Mouse (Mus musculus): ENCODE data around the gene Pde4dip.
A peak's percentile ranks its signal among the peaks of the same experiment; 100 is the strongest.

Pde4dip gene

GRCm38 (mm10) chr3:97888168-97888901 is at the start of gene Pde4dip:
Gene Pde4dip, minus strand, starts transcription at chr3:97888707.
- peak; percentile 91 for DNase-seq

GRCm38 (mm10) chr3:97937945-97938266 is 49.4 kb upstream of the Pde4dip start:
- no peak for DNase-seq

- no peak for DNase-seq
Observed at GRCm38 (mm10) chr3:97937068-97937944, 48.8 kb upstream of the Pde4dip start.

- no peak for DNase-seq
Observed at GRCm38 (mm10) chr3:97934331-97935300, 46.1 kb upstream of the Pde4dip start.

GRCm38 (mm10) chr3:97933811-97934210 is 45.3 kb upstream of the Pde4dip start:
- no peak for DNase-seq

- no peak for DNase-seq
Observed at GRCm38 (mm10) chr3:97933251-97933650, 44.7 kb upstream of the Pde4dip start.

- no peak for DNase-seq
Observed at GRCm38 (mm10) chr3:97932771-97933170, 44.3 kb upstream of the Pde4dip start.

GRCm38 (mm10) chr3:97932131-97932530 is 43.6 kb upstream of the Pde4dip start:
- DNase-seq, result no peak

GRCm38 (mm10) chr3:97931310-97931885 is 42.9 kb upstream of the Pde4dip start:
- no peak for DNase-seq

GRCm38 (mm10) chr3:97930787-97931158 is 42.3 kb upstream of the Pde4dip start:
- no peak for DNase-seq

- DNase-seq, result no peak
Observed at GRCm38 (mm10) chr3:97930141-97930786, 41.8 kb upstream of the Pde4dip start.

- DNase-seq, result no peak
Observed at GRCm38 (mm10) chr3:97928968-97929858, 40.7 kb upstream of the Pde4dip start.

- DNase-seq, result no peak
Observed at GRCm38 (mm10) chr3:97927322-97927721, 38.8 kb upstream of the Pde4dip start.

- no peak for DNase-seq
Observed at GRCm38 (mm10) chr3:97925246-97925645, 36.7 kb upstream of the Pde4dip start.

- DNase-seq, result no peak
Observed at GRCm38 (mm10) chr3:97918885-97919550, 30.5 kb upstream of the Pde4dip start.

GRCm38 (mm10) chr3:97915081-97915480 is 26.6 kb upstream of the Pde4dip start:
- DNase-seq, result no peak

GRCm38 (mm10) chr3:97911093-97911492 is 22.6 kb upstream of the Pde4dip start:
- no peak for DNase-seq

- DNase-seq, result no peak
Observed at GRCm38 (mm10) chr3:97909737-97910136, 21.2 kb upstream of the Pde4dip start.

GRCm38 (mm10) chr3:97901586-97901985 is 13.1 kb upstream of the Pde4dip start:
- no peak for DNase-seq

Measured in cerebellum, adult 9-11 months (tissue).